Mouse (Mus musculus): Measurements from ENCODE around the gene Bcl3.
A peak's percentile ranks its signal among the peaks of the same experiment; 100 is the strongest.

The Bcl3 gene

DNA sequence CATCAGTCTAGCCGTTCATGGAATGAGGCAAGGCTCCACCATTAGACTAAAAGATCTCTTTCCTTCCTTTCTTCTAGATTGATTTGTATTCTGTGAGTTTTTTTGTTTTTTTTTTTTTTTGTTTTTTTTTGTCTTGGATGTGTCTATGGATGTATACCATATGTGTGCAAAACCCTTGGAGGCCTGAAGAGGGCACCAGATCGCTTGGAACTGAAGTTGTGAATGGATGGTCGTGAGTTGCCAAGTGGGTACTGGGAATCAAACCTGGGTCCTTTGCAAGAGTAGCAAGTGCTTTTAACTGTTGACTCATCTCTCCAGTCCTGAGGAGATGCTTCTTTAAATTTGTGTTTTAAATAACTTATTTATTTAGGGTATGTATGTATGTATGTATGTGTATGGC is 11.5 kb upstream of the Bcl3 start:
- no peak for DNase-seq (ENCODE audit: low spot score)

DNA sequence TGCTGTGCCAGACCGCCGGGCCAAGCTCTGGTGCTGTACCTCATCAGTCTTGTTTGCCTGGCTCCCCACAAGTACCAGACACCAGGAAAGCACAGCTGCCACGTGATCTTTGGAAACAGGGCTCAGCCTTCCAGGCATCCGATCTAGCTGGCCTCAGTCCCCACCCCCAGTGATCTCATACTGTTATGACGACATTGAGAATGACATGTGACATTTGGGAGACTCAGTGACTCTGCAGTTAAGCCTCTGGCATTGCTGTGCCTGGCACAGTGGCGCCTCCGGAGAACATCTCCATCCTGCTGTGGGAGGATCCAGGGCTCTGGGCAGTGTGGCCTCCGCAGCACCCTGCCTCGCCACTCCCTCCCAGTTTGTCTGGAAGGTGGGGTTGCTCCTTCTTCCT is 9.3 kb upstream of the Bcl3 start:
- no peak for DNase-seq (ENCODE audit: low spot score)

DNA sequence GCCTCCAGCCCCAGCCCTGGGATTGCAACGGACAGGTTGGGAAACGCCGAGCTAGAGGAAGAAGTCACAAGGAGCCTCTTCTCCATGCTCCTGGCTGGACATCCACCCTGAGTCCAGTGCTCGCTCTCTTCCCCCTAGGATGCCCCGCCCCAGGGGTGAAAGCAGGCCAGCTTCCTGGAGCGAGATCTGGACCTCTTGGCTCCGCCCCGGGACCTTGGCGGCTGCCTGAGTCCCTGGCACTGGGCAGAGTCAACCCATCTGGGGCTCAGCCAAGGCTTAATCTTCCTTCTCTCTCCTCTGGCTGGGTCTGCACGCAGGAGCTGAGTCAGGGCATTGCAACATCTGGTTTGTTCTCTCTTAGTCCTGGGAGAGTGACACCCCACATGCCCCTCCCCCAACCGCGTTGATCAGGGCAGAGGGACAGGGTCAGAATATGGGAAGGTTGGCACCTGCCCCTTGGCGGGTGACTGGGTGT is 8.1 kb upstream of the Bcl3 start:
- DNase-seq (ENCODE audit: low spot score): peak; percentile 94

DNA sequence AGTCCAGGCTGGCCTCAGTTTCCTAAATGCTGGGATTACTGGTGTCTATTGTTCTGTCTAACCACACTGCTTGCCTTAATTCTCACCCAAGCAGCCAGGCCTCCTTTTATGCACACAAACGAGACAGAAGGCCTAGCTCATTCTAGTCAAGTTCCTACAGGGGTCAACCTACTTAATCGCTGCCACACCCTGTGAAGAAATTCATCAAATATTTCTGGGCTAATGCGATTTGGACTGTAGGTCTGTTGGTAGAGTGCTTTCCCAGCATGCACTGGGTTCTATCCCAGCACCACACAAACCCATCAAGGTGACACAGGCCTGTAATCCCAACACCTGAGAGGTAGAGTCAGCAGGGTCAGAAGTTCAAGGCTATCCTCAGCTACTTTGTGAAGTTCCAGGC is 7.1 kb upstream of the Bcl3 start:
- no peak for DNase-seq (ENCODE audit: low spot score)

DNA sequence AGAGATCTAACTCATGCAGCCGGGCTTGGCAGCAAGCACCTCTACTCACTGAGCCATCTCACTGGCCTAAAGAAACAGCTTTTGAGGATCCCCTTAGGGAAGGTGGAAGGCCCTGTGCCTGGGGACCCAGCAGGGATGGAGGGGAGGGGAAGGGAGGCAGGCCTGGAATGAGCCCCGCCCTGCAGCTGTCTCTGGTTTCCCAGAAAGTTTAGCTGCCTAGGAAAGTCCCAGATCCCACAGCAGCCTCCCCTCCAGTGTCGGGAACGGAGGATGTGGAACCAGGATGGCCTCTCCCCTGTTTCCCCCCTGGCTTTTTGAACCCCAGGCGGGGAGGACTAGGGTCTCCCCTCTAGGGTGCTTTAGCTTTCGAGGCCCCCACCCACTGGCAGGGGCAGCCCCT is 4.2 kb upstream of the Bcl3 start:
- no peak for DNase-seq (ENCODE audit: low spot score)

DNA sequence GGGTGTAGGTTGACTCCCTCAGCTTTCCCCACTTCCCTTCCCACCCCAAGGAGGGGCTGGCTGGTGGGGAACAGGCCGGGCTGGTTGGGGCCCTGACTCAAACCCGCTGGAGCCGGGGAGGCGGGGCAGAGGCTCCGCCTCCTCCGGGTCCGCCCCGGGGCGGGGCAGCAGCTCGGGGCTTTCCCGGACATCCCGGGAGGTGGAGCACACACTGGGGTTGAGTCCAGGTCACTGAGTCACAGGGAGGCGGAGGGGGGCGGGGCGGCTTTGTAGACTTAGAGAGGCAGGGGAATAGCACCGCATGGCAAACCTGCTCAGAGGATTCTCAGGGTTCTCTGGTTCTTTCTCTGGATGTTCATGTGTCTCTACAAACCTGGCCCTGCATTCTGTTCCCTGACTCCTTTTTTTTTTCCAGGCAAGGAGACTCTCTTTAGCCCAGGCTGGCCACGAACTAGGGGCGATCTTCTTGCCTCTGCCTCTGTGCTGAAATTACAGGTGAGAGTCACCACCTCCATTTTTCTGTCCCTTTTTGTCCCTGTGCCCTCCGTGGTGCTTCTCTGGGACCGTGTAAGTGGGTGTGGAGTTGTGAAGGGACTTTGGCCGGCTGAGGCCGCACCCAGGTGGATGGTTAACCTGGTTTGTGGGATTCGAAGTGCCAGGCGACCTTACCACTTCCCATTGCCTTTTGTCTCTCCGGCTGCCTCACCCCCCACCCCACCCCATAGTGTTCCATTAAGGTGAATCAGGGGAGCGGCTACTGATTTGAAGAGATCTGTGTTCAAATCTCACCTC is 1.8 kb upstream of the Bcl3 start:
- peak; percentile 96 for DNase-seq (ENCODE audit: low spot score)

DNA sequence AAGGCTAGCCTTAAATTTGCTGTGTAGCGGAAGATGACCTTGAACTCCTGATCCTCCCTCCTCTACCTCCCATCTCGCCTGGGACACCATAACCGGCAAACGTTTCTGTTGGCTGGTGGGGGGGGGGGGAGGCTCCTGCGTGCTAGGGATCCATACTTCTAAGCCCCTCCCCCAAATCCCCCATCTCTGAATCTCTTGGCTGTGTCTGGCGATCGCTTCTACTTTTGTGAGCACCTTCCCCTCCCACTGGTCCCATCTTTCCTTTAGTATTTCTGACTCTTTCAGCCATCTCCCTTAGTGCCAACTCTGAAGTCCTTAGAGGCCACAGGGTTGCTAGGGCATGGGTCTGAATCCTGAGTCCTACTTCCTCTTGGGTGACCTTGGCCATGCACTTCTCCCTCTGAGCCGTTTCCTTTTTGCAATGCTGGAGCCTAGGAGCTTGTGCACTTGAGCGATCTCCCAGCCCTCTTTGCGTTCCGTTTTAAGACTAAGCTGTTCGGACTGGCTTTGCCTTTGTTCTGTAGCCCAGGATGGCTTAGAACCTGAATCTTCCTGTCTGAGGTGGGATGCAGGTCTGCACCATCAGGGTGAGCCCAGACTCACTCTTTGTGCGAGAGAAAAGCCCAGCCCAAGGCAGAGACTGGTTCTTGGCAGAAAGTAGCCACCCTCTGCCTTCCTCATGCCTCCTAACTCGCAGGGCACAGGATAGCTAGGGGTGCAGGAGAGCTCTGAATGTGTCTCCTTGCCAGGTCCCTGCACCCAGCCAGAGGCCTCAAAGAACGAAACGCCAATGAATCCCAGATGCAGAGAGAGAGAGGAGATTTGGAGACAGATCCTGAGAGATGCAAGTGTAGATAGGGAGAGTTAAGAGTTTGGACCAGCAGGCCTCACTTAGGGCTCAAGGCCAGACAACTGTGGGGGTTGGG is 949 bp upstream of the Bcl3 start:
- DNase-seq (ENCODE audit: low spot score): no peak

DNA sequence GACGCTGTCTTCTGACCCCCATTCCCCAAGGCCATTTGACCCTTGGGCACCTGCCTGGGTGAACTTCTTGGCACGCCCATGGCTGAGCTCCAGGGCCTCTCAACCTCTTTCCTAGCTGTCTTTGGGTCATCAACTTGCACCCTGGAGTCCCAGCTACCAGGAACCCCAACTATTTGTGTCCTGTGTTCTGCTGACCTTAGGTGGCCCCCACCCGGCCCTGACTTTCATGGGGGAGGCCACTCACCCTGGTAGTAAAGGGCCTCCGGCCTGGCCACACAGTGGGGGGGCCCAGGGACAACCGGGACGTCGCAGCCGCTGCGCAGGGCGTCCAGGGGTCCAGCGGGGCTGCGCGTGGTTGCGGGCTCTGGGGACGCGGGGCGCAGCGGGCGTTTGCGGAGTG is 377 bp downstream of the Bcl3 start:
- DNase-seq (ENCODE audit: low spot score): no peak

DNA sequence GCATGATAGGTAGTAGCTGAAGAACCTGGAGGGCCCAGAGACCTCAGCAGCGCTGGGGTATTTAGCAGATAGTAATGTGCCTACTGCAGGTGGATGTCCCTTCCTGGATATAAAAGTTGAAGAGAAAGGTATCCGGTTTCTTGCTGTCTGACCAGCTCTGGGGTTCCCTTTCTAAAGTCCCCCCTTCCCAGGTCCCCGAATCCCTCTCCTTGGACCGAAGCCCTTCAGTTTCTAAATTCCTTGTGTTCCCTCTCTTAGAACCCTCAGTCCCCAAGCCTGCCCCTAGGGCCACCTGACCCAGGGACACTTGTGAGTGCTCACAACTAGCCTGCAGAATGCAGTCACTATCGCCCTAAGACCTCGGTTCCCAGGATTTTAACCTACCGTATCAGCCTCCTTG is 937 bp downstream of the Bcl3 start:
- DNase-seq (ENCODE audit: low spot score): no peak

DNA sequence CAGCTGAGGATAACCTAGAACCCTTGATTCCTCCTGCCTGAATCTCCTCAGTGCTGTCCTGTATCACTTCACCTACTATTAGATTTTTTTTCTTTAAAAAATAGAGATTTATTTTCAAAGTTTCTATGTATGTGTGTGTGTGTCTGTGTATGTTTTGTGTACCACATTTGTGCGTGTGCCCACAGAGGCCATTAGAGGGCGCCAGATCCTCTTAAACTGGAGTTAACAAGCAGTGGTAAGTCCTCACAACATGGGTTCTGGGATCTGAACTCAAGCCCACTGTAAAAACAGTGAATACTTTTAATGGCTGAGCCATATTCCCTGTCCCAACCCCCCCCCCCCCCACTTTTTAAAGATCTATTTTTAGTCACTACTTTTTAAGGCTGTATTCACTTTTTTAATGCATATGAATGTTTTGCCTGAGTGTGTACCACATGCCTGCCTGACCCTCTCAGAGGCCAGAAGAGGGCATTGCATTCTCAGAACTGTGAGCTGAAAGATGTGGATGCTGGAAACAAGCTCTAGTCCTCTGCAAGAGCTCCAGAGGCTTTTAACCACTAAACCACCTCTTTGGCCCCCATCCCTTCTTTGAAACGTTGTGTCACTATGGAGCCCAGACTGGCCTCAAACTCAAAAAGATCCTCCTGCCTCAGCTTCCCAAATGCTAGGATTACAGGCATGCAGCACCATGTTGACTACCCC is 2.1 kb downstream of the Bcl3 start:
- DNase-seq (ENCODE audit: low spot score): no peak

DNA sequence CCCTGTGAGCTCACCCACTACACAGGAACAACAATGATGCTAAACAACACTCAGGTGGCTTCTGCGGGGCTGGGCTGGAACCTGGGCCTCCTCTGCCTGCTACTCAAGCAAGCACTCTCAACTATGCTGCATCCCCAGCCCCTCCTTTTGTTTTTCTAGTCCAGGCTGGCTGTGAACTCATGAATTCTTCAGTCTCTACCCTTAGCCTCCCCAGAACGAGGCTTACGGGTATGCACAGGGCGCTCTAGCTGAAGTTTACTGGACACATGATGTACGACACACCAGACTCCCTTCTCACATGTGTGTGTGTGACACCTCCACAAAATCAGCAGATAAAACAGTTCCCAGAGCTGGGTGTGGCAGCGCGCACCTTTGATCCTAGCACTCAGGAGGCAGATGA is 3.7 kb downstream of the Bcl3 start:
- no peak for DNase-seq (ENCODE audit: low spot score)

DNA sequence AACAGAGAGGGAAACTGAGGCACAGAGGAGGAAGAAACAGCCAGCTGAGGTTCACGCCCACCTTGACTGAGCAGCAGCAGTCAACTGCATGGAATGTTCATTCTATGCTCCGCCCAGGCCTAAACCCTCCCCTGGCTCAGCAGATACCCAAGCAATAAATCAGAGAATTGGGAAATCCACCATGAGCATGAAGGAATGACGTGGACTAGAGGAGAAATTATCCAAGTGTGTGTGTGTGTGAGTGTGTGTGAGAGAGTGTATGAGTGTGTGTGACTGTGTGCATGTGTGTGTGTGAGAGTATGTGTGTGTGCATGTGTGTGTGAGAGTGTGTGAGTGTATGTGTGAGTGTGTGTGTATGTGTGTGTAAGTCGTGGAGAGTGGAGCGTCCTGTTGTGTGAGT is 4.1 kb downstream of the Bcl3 start:
- DNase-seq (ENCODE audit: low spot score): no peak

DNA sequence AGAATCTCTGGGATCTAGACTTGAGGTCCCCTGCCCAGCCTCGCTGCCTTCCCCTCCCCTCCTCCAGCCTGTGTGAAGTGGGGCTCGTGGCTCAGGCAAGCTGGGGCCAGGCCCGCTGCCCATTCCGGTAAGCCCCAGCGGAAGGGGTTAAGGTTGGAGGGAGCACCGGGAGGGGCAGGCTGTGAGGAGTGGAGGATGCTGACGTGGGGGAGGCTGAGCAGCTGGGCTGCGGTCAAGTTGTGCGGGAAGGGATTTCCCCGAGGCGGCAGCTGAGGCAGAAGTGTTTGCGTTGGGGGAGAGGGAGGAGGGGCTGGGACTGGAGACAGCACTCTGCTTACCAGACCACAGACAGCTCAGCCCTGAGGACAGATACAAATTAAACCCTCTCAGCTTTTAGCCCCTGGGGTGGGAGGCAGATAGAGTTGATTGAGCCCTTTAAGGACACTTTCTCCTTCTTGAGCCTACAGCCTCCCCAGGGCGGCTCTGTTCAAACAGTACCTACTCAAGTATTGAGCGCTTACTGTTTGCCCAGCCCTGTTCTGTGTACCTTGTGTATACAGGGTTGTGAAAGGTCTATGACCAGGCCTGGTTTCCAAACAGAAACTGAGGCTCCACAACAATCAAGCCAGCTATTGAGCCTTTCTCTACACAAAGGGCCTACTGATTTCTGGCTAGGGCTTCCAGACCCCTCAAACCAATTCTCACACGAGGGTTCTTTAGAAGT is 5.0 kb downstream of the Bcl3 start:
- peak; percentile 72 for DNase-seq (ENCODE audit: low spot score)

DNA sequence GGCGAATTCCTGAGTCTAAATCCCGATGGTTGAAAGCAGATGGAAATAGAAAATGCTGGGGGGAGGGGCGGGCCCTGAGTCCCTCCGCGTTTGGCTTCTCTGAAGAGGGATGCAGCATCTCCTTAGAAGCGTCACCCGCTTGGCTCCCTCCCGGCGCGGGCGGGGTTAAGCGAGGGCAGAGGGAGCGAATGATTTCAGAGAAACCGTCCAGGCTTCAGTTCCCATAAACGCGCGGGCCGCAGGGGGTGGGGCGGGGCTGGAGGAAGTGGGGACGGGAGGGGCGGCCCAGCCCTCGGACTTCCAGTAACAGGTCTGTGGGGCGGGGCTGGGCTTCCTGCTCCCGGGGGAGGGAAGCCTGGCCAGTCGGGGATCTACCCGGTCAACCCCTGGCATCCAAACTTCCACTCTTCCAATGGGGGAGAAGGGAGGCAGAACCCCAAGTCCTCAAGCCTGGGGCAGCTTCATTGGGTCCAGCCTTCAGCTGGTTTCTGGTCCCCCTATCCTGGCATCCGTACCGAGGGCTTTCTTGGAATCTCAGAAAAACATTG is 6.3 kb downstream of the Bcl3 start:
- peak; percentile 91 for DNase-seq (ENCODE audit: low spot score)

DNA sequence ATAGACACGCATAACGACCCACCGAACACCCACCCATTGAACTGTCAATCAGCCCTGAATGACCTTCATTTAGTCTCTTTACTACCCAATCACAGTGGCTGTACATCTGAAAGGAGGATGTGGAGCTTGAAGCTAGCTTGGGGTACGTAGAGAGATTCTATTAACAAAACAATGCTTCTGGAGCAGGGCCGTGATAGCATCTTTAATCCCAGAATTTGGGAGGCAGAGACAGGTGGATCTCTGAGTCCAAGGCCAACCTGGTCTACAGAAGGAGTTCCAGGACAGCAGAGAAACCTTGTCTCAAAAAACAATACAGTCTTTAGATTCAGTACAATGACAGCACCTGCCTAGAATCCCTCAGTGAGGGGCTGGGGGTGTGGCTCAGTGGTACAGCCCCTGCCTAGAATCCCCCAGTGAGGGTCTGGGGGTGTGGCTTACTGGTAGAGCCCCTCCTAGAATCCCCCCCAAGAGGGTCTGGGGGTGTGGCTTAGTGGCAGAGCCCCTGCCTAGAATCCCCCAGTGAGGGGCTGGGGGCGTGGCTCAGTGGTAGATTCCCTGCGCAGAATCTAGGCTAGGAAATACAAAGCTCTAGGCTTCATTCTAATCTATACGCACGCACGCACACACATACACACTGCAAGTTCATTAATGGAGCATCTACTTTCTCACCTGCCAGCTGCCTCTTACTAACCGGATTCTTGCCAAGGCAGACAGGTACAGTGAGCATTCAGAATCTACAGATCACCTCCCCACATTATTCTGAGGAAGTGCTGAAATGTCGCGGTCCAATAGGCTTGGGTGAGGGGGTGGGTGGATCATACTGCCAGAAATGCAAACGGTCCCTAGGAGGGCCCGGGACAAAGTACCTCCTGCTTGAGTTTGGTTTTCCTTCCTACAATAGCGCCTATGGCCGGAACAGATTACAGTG is 7.0 kb downstream of the Bcl3 start:
- no peak for DNase-seq (ENCODE audit: low spot score)

DNA sequence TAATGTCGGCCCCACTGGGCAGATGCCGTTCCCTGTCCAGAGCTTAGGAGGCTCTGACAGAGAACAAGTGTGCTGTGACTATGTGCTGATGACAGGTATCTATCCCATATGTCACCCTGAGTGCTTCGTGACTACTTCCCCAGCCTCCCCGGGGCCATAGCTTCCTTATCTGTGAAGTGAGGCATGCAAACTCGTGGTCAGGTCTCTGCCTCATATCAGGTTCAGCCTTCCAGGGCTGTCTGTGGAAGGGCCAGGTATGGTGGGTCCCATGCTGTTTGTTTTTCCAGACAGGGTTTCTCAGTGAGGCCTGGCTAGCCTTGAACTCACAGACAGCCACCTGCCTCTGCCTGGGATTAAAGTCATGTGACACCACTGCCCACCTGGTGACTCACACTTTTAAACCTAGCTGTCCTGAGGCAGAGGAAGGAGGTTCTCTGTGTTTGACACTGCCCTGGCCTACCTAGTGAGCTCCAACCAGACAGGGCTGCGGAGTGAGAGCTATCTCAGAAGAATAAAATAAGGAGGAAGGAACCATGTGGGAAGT is 8.9 kb downstream of the Bcl3 start:
- no peak for DNase-seq (ENCODE audit: low spot score)

DNA sequence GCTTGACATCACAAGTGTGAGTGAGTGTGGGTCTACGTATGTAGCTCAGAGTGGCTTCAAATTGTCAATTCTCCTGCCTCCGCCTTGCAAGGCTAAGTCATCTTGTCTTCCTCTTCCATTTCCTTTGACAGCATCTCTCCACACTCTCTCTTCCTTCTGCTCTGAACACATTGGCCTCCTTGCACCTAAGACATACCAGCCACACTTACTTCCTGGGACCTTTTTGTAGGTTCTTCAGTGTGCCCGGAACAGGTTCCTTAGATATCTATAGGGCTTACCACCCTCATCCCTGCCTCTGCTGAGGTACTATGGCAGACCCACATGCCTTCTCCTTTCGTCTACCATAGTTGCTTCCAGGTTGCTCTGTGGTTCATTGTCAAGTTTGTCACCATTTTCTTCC is 9.4 kb downstream of the Bcl3 start:
- no peak for DNase-seq (ENCODE audit: low spot score)

DNA sequence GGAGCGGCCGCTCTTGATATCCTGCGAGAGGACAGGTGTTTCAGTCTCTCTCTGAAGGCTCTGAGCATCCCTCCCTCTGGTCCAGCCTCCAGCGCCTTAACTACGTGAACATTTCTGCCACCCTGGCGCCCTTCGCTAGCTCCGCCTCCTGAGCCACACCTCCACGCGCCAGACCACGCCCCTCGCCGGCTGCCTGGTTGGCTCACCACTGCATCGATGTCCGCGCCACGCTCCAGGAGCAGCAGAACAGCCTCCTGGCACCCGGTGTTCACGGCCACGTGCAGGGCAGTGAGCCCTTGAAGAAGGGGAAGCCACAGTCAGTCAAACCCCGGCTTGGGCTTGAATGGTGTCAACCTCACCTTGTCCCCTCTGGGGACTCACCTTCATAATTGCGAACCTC is 11.5 kb downstream of the Bcl3 start:
- peak; percentile 80 for DNase-seq (ENCODE audit: low spot score)

DNA sequence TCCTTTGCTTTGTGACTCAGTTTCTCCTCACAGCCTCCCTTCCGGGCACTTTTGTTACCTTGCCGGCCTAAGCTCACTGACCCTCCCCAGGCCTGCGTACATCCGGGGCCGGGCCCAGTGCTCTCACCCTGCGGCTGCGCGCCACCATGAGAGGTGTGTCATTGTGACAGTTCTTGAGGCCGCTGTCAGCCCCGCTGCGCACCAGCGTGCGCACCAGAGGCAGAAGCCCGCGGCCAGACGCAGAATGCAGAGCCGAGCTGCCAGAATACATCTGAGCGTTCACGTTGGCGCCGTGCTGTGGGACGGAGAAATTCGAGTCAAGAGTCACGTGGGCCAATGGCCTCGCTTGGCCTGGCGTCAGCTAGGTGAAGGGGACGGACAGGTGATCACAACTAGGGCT is 13.2 kb downstream of the Bcl3 start:
- no peak for DNase-seq (ENCODE audit: low spot score)

DNA sequence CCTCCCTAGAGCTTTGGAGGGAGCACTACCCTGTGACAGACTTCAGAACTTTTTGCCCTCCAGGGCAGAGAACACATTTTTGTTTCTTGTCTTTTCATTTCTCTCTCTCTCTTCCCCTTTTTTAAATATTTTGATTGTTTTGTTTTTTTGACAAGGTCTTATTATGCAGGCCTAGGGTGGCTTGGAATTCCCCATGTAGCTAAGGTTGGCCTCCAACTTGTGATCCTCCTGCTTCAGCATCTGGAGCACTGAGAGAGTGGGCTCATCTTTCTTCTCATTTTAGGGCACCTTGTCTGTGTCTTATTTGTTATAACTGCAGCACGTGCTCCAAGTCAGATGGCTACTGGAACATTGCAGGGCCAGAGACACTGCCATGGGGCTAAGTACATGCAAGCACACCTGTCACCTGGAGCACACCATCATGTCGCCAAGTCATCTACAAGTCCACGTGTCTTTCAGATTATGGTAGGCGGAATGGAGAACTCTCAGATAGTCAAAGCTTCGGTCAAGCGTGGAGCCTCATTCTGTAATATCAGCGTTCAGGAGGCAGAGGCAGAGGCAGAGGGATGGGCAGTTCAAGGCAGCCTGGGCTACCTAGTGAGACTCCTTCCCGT is 16.1 kb downstream of the Bcl3 start:
- DNase-seq (ENCODE audit: low spot score): no peak
